Mouse (Mus musculus): ENCODE results near the gene Nmral1. TPM values are rescaled to one million over a fixed set of nuclear protein-coding genes. Genes with fewer than 3 reads are reported as not detected.

The Nmral1 gene
- polyA plus RNA-seq, 1 experiment from 2014 or later, result 192 TPM

DNA sequence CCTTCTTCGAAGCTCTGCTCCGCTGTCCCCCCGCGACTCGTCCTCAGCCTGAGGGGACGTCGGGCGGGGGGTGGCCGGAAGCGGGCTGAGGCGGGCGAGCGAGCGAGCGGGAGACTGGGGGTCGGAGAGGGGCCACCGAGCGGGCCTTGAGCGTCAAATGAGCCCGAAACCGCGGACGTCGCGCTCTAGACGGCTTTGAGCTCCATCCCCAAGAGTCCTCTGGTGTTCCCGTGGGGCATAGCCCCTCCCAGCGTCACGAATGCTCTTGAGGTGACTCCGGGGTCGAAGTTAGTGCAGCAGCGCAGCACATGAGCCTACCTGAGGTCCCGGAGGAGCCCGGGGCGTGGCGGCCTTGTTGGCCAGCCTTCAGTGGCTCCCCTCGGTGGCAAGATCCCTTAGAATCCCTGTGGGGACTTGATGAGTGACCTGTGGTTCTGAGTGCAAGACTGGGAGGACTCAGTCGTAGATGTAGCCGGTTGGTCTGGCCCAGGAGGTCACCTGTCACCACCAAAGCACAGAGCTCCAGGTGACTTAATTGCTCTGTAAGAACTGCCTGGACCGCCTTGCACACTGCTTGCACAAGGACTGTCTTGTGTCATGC lies 7.5 kb upstream of the Nmral1 start:
- DNase-seq (ENCODE audit: low spot score) (no peak), ATAC-seq (replicated peaks; ENCODE audit: insufficient number of reproducible peaks, low FRiP score, low TSS enrichment, low read depth) (peak; percentile 36; the same call in 1 of the 2 replicates)
- Histone ChIP-seq H3K4me2 (ENCODE audit: low read depth, low read length) (peak overlapping the region; percentile 84), H3K9me3 (replicated peaks; ENCODE audit: control insufficient read depth, low read length) (no peaks in the 10 kb centered on the region), H3K27me3 (ENCODE audit: control insufficient read depth, insufficient read depth, low read length) (no peaks in the 10 kb centered on the region), H3K36me3 (replicated peaks; ENCODE audit: control insufficient read depth, insufficient read depth, low read depth, low read length) (no peaks in the 10 kb centered on the region), H3K27ac (replicated peaks; ENCODE audit: low read depth, low read length) (peak overlapping the region; percentile 56), H3K4me1 (ENCODE audit: control insufficient read depth, insufficient read depth, low read length) (no peaks in the 10 kb centered on the region), H3K4me3 (ENCODE audit: low read depth, low read length) (peak overlapping the region; percentile 57), H3K9ac (replicated peaks; ENCODE audit: low read length) (peak overlapping the region; percentile 82)
- WGBS, result under 1% methylated on average over 40 of the region's 40 CpGs

GRCm38 (mm10) chr16:4725780-4726527 lies 6.8 kb upstream of the Nmral1 start, which contains the start of gene Hmox2:
Gene Hmox2 (plus strand): TSS chr16:4726361.
- no peaks in the 10 kb centered on the region for H3K4me1 ChIP-seq (ENCODE audit: control insufficient read depth, insufficient read depth, low read length)
- H3K9ac ChIP-seq (replicated peaks; ENCODE audit: low read length), result peak within 1 kb of the TSS; percentile 82
- peak; percentile 94 for DNase-seq (ENCODE audit: low spot score)
- H3K36me3 ChIP-seq (replicated peaks; ENCODE audit: control insufficient read depth, insufficient read depth, low read depth, low read length), result no peaks in the 10 kb centered on the region
- 5% methylated on average over 35 of the region's 35 CpGs for WGBS
- peak within 1 kb of the TSS; percentile 56 for H3K27ac ChIP-seq (replicated peaks; ENCODE audit: low read depth, low read length)
- H3K4me3 ChIP-seq (ENCODE audit: low read depth, low read length), result peak within 1 kb of the TSS; percentile 57
- peak within 1 kb of the TSS; percentile 84 for H3K4me2 ChIP-seq (ENCODE audit: low read depth, low read length)
- ATAC-seq (replicated peaks; ENCODE audit: insufficient number of reproducible peaks, low FRiP score, low TSS enrichment, low read depth), result peak; percentile 90
- H3K27me3 ChIP-seq (ENCODE audit: control insufficient read depth, insufficient read depth, low read length), result no peaks in the 10 kb centered on the region
- no peaks in the 10 kb centered on the region for H3K9me3 ChIP-seq (replicated peaks; ENCODE audit: control insufficient read depth, low read length)

DNA sequence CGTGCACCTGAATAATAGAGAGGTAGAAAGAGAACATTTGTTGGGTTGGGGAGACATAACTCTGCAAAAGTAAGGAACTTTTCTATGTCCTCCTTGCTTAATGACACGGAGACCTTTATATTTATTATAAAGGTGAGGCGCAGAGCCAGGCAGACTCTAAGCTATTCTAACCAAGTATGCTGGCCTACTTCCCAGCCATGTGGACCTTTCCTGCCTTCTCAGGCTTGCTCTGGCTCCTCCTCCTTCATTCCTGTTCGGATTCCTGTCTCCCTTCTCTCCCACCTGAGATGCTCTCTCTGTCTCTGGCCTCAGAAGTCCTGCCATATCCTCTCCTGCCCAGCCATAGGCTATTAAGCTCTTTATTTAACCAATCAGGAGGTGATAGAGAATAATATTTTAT lies 6.1 kb upstream of the Nmral1 start:
- no peaks in the 10 kb centered on the region for H3K36me3 ChIP-seq (replicated peaks; ENCODE audit: control insufficient read depth, insufficient read depth, low read depth, low read length)
- DNase-seq (ENCODE audit: low spot score) (no peak), ATAC-seq (replicated peaks; ENCODE audit: insufficient number of reproducible peaks, low FRiP score, low TSS enrichment, low read depth) (no peak)
- no peaks in the 10 kb centered on the region for H3K9me3 ChIP-seq (replicated peaks; ENCODE audit: control insufficient read depth, low read length)
- WGBS, result 75% methylated on average over 4 of the region's 4 CpGs
- no peaks in the 10 kb centered on the region for H3K27me3 ChIP-seq (ENCODE audit: control insufficient read depth, insufficient read depth, low read length)
- no peak overlapping the region for H3K4me3 ChIP-seq (ENCODE audit: low read depth, low read length)
- no peak overlapping the region for H3K9ac ChIP-seq (replicated peaks; ENCODE audit: low read length)
- no peak overlapping the region for H3K4me2 ChIP-seq (ENCODE audit: low read depth, low read length)
- no peaks in the 10 kb centered on the region for H3K4me1 ChIP-seq (ENCODE audit: control insufficient read depth, insufficient read depth, low read length)
- H3K27ac ChIP-seq (replicated peaks; ENCODE audit: low read depth, low read length), result no peak overlapping the region

DNA sequence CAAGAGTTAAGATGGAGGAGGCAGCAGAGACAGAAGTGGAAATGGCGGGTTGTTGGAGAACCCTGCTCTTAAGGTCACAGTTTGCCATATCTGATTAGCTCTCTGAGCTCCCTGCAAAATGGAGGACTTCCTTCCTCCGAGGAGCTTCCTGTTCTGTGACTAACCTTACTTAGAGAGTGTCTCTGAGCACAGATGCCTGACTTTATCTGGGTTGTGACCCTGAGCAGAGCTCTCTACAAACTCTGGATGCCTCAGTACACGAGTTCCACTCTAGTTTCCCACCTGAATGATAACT lies 3.7 kb upstream of the Nmral1 start:
- DNase-seq (ENCODE audit: low spot score) (no peak), ATAC-seq (replicated peaks; ENCODE audit: insufficient number of reproducible peaks, low FRiP score, low TSS enrichment, low read depth) (no peak)
- Histone ChIP-seq H3K27ac (replicated peaks; ENCODE audit: low read depth, low read length) (no peak overlapping the region), H3K9me3 (replicated peaks; ENCODE audit: control insufficient read depth, low read length) (no peaks in the 10 kb centered on the region), H3K4me1 (ENCODE audit: control insufficient read depth, insufficient read depth, low read length) (no peaks in the 10 kb centered on the region), H3K4me3 (ENCODE audit: low read depth, low read length) (no peak overlapping the region), H3K9ac (replicated peaks; ENCODE audit: low read length) (no peak overlapping the region), H3K27me3 (ENCODE audit: control insufficient read depth, insufficient read depth, low read length) (no peaks in the 10 kb centered on the region), H3K36me3 (replicated peaks; ENCODE audit: control insufficient read depth, insufficient read depth, low read depth, low read length) (no peaks in the 10 kb centered on the region), H3K4me2 (ENCODE audit: low read depth, low read length) (no peak overlapping the region)
- WGBS, result 66% methylated on average over 3 of the region's 3 CpGs

- ATAC-seq (replicated peaks; ENCODE audit: insufficient number of reproducible peaks, low FRiP score, low TSS enrichment, low read depth), result no peak
- Histone ChIP-seq H3K27ac (replicated peaks; ENCODE audit: low read depth, low read length) (no peak overlapping the region), H3K9ac (replicated peaks; ENCODE audit: low read length) (no peak overlapping the region), H3K4me2 (ENCODE audit: low read depth, low read length) (no peak overlapping the region), H3K9me3 (replicated peaks; ENCODE audit: control insufficient read depth, low read length) (no peaks in the 10 kb centered on the region), H3K4me1 (ENCODE audit: control insufficient read depth, insufficient read depth, low read length) (no peaks in the 10 kb centered on the region), H3K36me3 (replicated peaks; ENCODE audit: control insufficient read depth, insufficient read depth, low read depth, low read length) (no peaks in the 10 kb centered on the region), H3K4me3 (ENCODE audit: low read depth, low read length) (no peak overlapping the region), H3K27me3 (ENCODE audit: control insufficient read depth, insufficient read depth, low read length) (no peaks in the 10 kb centered on the region)
- DNase-seq (ENCODE audit: low spot score), result no peak
- WGBS, result 76% methylated on average over 7 of the region's 7 CpGs
Observed at GRCm38 (mm10) chr16:4722128-4722914, 3.2 kb upstream of the Nmral1 start.

- H3K36me3 ChIP-seq (replicated peaks; ENCODE audit: control insufficient read depth, insufficient read depth, low read depth, low read length), result peaks cover 2% of the 10 kb centered on the region; the same call in 1 of the 2 replicates
- 71% methylated on average over 3 of the region's 3 CpGs for WGBS
- no peaks in the 10 kb centered on the region for H3K27me3 ChIP-seq (ENCODE audit: control insufficient read depth, insufficient read depth, low read length)
- peak overlapping the region; percentile 42 for H3K4me2 ChIP-seq (ENCODE audit: low read depth, low read length)
- H3K4me1 ChIP-seq (ENCODE audit: control insufficient read depth, insufficient read depth, low read length), result no peaks in the 10 kb centered on the region
- H3K27ac ChIP-seq (replicated peaks; ENCODE audit: low read depth, low read length), result no peak overlapping the region
- no peaks in the 10 kb centered on the region for H3K9me3 ChIP-seq (replicated peaks; ENCODE audit: control insufficient read depth, low read length)
- no peak for DNase-seq (ENCODE audit: low spot score)
- H3K9ac ChIP-seq (replicated peaks; ENCODE audit: low read length), result peak overlapping the region; percentile 93
- ATAC-seq (replicated peaks; ENCODE audit: insufficient number of reproducible peaks, low FRiP score, low TSS enrichment, low read depth), result no peak
- peak overlapping the region; percentile 50 for H3K4me3 ChIP-seq (ENCODE audit: low read depth, low read length)
Observed at GRCm38 (mm10) chr16:4717866-4718265, 1.3 kb downstream of the Nmral1 start.

DNA sequence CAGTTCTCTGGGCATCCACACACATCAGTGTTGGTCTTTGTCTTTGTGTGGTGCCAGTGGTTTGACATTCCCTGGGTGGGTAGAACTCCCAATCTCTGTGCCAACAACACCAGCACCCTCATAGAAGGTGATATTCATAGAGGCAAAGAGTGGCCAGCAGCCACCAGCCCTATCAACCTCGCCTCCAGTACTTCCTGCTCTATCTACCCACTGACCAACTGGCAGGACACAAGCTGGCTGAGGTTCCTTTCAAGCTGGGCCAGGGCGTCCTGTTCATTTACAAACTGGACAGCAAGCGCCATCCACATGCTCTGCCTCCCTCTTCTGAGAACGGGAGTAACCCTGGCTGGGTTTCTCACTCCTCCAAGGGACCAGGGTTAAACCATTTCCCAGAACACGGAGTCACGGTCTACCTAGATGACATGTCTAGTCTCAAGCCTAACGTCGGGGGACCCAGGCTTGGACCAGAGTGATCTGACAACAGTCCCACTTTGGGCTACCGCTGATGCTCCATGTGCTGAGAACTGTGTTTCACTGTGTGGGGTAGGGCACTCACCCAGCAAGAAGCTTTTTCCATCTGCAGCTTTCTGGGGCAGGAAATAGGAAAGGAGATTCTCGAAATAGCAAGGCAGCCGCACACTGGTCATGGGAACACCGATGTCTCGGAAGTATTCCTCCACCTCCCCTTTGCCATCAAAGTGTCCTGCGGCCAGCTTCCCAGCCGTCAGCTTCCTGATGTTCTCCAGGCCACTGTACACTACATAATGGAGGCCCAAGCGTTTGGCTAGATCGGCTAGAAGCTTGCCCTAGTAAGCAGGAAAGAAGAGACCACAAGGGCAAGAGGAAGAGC lies 5.1 kb downstream of the Nmral1 start:
- H3K27me3 ChIP-seq (ENCODE audit: control insufficient read depth, insufficient read depth, low read length), result no peaks in the 10 kb centered on the region
- ATAC-seq (replicated peaks; ENCODE audit: insufficient number of reproducible peaks, low FRiP score, low TSS enrichment, low read depth), result no peak
- WGBS, result 93% methylated on average over 17 of the region's 17 CpGs
- no peaks in the 10 kb centered on the region for H3K9me3 ChIP-seq (replicated peaks; ENCODE audit: control insufficient read depth, low read length)
- no peak overlapping the region for H3K4me3 ChIP-seq (ENCODE audit: low read depth, low read length)
- H3K9ac ChIP-seq (replicated peaks; ENCODE audit: low read length), result no peak overlapping the region
- no peak overlapping the region for H3K27ac ChIP-seq (replicated peaks; ENCODE audit: low read depth, low read length)
- no peaks in the 10 kb centered on the region for H3K4me1 ChIP-seq (ENCODE audit: control insufficient read depth, insufficient read depth, low read length)
- DNase-seq (ENCODE audit: low spot score), result no peak
- H3K36me3 ChIP-seq (replicated peaks; ENCODE audit: control insufficient read depth, insufficient read depth, low read depth, low read length), result peaks cover 2% of the 10 kb centered on the region
- no peak overlapping the region for H3K4me2 ChIP-seq (ENCODE audit: low read depth, low read length)
